Mouse (Mus musculus) CH12F3 (cell line): ENCODE measurements around the gene Gm9837.

Experiments
- in situ Hi-C: fragments of 300-500 bp; cut with MboI; formaldehyde crosslinking; loops from 2 replicates; pipeline ENCODE4 v1.14.3; 2020; ENCODE audit warnings: low sequenced_read_pairs

The Gm9837 gene

GRCm38 (mm10) chr11:53469968-53470695 is at the start of gene Gm9837:
Gene Gm9837, minus strand, starts transcription at chr11:53470479.
- in situ Hi-C loops: loop anchor here (10.0 kb wide), 1 partner anchor 265 kb away; no protein-coding TSS in a partner anchor

- in situ Hi-C loops: no loop called here
Observed at GRCm38 (mm10) chr11:53519207-53520121, 49.2 kb upstream of the Gm9837 start, which contains the start of gene Sept8. Gene Sept8, plus strand, starts transcription at chr11:53519257.

DNA sequence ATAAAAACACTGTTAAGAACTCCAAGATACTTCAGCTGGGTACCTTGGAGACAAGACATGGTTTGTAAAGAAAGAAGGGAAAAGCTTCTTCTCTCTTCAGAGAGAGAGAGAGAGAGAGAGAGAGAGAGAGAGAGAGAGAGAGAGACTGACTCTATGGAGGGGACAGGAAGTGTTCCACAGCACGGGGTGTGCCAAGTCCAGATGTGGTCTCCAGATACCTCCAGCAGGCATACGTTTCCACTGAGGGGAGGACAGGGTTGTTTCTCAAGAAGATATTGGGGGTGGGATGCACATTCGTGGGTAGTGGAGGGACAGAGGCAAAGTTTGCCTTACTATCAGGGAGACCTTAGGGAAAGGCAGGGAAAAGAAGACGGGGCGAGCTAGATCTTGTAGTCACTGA is 48.5 kb upstream of the Gm9837 start:
- in situ Hi-C loops: no loop called here

DNA sequence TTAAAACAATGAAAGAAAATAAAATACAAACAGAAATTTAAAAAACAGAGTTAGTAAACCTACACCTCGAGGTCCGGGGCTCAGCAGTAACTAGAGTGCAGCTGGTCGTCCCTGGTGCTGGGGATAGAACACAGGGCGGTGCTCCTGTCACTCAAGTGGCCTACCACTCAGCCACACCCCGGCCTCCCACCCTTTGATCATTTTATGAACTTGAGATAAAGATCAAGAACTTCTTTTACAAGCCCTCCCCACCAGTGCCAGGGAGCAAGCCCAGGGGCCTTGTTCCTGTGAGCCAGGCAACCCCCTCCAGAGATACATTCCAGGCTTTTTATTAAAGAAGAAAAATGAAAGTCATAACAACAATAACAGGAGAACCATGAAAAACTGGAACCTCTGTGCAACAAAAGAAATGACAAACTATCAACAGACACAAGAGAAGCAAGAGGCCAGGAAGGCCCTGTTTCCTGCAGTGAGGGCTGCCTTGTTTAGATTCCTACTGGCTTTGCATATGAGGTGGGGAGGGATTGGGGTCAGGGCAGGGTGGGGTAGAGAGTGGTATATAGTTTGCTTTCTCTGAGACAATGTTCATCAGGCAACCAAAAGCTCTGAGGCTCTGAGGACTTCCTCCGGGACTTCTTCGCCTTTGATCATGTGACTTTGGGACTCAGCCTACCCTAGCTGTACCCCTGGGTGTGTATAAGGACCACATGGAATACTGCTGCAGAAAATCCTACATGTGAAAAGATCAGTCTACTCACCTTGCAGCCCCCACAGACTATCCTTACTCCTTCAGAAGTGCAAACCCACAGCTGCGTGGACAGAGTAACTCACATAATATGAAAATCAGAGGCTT is 46.7 kb upstream of the Gm9837 start:
- in situ Hi-C loops: no loop called here

DNA sequence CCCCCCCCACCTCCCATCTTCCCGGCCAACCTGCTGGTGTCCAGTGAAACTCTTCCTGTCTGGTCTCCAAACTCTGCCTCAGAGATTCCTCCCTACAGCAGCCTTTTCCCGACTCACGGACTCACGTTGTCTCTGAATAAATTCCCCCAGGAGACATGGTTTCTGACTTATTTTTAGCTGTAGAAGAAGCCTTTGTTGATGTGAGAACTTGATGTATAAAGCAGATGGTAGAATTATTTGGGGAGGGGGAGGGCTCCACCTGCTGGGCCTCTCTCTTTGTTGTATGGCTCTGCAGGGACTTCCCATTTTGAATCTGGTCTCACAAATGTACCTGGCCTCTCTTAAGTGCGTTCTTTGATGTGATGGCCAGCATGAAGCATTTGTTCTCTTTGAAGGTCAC is 40.1 kb upstream of the Gm9837 start:
- in situ Hi-C loops: no loop called here

DNA sequence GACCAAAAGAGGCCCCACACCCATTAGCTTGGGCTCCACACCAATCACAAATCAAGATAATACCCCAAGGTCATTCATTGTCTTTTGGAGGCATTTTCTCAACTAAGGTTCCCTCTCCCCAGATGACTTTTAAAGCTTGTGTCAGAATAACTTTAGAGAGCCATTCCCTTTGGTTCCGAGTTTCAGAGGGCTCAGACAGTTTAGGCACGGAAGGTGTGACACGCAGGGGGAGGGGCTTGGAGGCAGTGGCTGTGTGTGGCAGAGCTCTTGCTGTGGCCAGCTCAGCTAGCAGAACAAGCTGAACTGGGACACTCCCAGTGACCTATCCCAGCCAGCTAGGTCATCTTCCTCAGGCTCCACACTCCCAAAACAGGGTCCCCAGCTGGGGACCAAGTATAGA is 38.3 kb upstream of the Gm9837 start:
- in situ Hi-C loops: no loop called here

DNA sequence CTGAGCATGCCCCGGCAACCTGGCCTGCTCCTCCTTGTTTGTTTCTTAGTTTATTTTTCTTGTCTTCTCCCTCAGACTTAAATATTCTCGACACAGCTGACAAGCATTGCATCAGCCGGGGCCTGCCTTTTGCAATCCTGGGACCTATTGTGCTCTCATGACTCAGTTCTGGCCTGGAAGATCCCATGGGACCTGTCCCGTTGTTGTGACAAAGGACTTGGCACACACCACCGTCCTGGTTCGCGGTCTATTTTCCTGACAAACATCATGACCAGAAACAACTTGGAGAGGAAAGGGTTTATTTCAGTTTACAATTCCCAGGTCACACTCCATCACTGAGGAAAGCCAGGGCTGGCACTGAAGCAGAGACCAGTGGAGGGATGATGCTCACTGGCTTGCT is 37.9 kb upstream of the Gm9837 start:
- in situ Hi-C loops: no loop called here

DNA sequence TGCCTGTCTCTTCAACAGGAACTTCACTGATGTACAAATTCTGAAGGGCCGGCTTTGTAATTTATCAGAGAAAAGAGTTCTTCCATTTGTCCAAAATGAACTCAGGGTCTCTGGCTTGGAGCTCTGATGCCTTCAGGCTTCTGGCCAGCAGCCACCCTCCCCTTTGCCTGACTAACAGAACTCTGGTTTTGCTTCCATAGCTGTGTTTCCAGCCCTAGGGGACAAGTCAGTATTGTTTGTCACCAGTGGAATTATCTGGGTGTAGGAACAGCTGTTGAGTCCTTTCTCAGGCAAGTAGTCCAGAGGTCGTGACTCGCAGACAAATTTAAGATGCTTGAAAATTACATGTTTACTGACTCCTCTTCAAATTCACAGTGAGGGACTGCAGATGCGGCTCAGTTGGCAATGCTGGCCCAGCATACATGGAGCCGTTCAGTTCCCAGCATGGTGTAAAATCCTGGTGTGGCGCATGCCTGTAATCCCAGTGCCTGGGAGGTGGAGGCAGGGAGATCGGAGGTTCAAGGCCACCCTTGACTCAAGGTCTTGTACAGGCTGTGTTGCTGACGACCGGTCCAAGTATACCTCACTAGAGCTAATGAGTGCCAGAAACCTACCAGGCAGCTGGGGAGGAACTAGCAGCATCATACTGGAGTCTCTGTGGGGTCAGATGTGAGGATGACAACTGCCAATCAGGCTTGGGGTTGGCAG is 37.0 kb upstream of the Gm9837 start:
- in situ Hi-C loops: no loop called here

DNA sequence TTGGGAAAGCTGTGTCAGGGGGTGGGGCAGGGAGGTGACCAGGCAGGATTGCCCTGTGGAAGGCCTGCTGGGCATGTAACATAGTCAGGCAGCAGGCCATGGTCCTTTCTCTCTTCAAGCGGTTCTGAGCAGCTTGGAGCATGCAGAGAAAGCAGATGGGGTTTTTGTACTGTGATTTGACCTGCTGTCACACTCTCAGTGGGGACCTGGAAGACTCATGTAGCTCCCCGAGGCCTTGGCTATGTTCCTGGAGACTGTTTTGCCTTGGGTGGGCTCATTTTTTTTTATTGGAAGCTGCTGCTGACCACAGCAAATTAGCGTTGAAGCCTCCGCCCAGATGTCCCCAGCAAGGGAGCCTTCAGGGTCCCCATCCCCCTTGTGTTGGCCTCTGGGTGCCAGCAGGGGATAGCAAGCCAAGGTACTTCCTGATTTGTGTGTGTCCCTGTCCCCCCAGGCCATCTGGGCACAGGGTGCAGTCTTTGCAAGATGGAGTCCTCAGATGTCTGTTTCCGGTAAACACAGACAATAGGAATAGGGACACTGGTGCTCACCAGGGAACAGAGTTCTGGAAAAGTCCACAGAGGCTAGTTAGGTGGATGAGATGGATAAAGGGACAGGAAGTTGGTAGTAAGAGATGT is 34.9 kb upstream of the Gm9837 start:
- in situ Hi-C loops: no loop called here

GRCm38 (mm10) chr11:53504376-53504775 is 34.1 kb upstream of the Gm9837 start:
- in situ Hi-C loops: no loop called here

GRCm38 (mm10) chr11:53503738-53504137 is 33.5 kb upstream of the Gm9837 start:
- in situ Hi-C loops: no loop called here

DNA sequence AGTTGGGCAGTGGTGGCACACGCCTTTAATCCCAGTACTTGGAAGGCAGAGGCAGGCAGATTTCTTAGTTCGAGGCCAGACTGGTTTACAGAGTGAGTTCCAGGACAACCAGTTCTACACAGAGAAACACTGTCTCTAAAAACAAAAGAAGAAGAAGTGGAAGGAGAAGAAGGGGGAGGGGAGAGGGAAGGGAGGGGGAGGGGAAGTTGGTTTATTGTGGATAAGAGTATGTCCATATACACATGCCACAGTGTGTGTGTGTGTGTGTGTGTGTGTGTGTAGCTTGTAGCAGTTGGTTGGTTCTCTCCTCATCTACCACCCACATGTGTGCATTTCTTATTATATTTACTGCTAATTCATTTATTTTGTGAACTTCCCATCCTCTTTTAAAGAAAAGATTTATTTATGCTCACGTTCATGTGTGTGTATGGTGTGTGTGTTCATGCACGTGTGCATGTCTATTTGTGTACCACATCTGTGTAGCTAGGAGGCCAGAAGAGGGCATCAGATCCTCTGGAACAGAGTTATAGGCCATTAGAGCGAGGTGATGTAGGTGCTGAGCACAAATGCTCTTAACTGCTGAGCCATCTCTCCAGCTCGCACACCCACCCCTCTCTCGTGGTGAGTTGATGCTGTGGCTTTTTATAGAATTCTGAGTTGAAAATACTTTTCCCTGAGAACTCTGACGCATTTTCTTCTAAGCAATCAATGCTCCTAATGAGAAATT is 31.9 kb upstream of the Gm9837 start:
- in situ Hi-C loops: no loop called here

DNA sequence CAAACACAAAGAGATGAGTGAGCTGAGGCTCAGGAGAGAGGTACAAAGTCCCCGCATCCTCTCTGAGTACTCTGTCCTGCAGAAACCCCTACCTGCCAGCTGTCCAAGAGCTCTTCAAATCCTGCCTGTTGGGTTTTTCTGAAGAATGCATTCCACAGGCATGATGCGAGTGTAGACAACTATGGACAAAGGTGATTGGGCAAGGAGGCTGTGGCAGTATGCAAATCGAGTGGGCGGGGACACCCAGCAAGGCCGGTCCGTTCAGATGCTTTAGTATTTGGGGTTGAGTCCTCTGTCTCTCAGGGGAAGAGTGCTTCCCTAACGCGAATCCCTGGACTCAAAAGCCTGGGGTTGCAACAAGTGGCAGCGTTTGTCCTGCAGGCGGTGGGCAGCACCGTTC is 30.3 kb upstream of the Gm9837 start:
- in situ Hi-C loops: no loop called here

- in situ Hi-C loops: no loop called here
Observed at GRCm38 (mm10) chr11:53496946-53497345, 26.7 kb upstream of the Gm9837 start.

DNA sequence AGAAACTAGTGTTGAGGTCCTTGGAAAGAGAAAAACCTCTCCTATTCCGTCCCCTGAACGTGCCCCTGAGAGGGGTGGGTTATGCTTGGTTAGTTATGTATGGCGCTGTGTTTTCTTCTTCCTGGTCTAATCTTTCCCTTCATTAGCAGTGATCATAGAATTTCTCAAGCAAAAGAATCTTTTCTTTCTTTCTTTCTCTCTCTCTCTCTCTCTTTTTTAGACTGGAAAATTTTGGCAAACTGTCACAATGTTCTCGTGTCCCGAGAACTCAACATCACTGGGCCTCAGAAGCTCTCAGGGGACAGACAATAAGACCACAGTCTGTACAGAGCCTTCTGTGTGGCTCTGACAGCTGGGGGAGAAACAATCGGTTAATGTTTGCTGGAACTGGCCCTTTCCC is 25.1 kb upstream of the Gm9837 start:
- in situ Hi-C loops: no loop called here

DNA sequence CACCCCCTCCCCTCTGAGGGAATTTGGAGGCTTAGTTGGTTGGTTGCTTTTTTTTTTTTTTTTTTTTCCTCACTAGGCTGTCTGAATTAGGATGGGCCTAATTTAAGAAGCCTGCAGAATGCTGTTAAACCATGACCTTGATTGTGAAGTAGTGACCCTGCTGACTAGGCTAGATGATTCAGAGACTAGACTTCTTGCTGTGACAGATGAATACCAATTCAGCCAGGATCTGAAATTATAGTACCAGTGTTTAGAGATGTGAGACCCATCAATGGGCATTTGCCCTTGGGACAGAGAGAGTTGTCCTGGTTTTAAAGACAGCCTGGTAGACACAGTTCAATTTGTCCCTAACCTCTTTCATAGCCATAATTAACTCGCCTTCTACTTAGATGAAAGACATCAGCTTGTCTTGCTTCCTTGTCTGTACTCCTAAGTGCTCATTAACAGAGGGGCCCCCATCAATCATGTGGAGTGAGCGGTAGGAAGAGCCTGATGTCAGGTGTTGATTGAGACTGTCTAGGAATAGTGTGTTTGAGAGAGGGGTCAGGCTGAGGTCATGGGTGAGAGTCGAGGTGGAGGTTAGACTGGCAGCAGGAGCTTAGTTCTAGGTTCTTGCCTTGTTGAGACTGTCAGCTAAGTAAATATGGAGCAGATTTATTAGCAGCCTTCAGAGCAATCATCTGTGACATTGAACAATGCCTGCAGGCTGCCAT is 23.1 kb upstream of the Gm9837 start:
- in situ Hi-C loops: no loop called here

DNA sequence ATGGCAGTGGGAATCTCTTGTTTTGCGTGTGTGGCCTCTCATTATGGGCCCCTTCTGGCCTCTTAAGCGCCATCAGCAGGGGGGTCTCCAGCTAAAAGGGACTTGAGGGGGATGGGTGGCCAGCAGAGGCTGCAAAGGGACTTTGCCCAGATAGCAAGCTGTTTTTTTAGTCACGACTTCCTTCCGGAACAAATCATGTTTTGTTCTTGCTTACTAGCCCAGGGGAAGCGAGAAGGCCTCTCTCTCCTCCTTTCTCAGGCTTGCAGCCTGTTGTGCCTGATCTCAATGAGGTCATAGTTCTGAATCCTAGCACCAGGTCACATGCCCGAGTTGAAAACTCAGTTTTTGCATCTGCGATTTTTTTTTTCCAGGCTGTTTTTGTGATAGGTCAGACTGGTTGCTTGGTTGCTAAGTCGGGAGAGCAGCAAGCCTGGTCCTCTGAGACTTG is 21.7 kb upstream of the Gm9837 start:
- in situ Hi-C loops: no loop called here

GRCm38 (mm10) chr11:53489421-53489820 is 19.1 kb upstream of the Gm9837 start:
- in situ Hi-C loops: no loop called here

GRCm38 (mm10) chr11:53489007-53489406 is 18.7 kb upstream of the Gm9837 start:
- in situ Hi-C loops: no loop called here
